Mouse (Mus musculus) testis, adult 2 months (tissue): ENCODE data around the gene E2f1. TPM values are rescaled to one million over a fixed set of nuclear protein-coding genes. Genes with fewer than 3 reads are reported as not detected.

ENCODE experiments used
- H3K27ac ChIP-seq: fragments of 200-500 bp; 2 replicates; pipeline ENCODE4 v1.5.1; 2012; ENCODE audit warnings: low read depth, low read length; ENCODE audit not compliant: control insufficient read depth, insufficient read depth
- H3K27me3 ChIP-seq: fragments of 200-500 bp; 2 replicates; pipeline ENCODE4 v1.6.1; 2012; ENCODE audit warnings: mild to moderate bottlenecking, low read length, moderate library complexity; ENCODE audit not compliant: control insufficient read depth, insufficient read depth
- H3K36me3 ChIP-seq: fragments of 200-500 bp; 2 replicates; pipeline ENCODE4 v1.6.1; 2012; ENCODE audit warnings: mild to moderate bottlenecking, low read length; ENCODE audit not compliant: control insufficient read depth, insufficient read depth
- H3K4me1 ChIP-seq: fragments of 200-500 bp; 2 replicates; pipeline ENCODE4 v1.6.1; 2012; ENCODE audit warnings: low read length; ENCODE audit not compliant: control insufficient read depth, insufficient read depth
- H3K4me3 ChIP-seq: fragments of 200-500 bp; 2 replicates; pipeline ENCODE4 v1.5.1; 2012; ENCODE audit warnings: low read depth, mild to moderate bottlenecking, low read length, moderate library complexity, mixed read lengths; ENCODE audit not compliant: control insufficient read depth
- CTCF ChIP-seq: fragments of 200-500 bp; IDR thresholded peaks from 2 replicates; pipeline ENCODE4 v1.5.1; 2012; ENCODE audit warnings: low read depth, mild to moderate bottlenecking, inconsistent platforms, low read length, moderate library complexity; ENCODE audit not compliant: control insufficient read depth, insufficient read depth, insufficient replicate concordance
- POLR2A ChIP-seq: fragments of 200-500 bp; IDR thresholded peaks from 2 replicates; pipeline ENCODE4 v1.6.1; 2012; ENCODE audit warnings: low read depth, mild to moderate bottlenecking, inconsistent platforms, low read length, moderate library complexity; ENCODE audit not compliant: control insufficient read depth
- polyA plus RNA-seq: library from polyadenylated mRNA; depleted of rRNA; stranded (reverse); fragments of >200 nt; gene quantifications from 2 replicates; pipeline ENCODE4 v1.2.3, GENCODE M21; 2012

Gene E2f1
- polyA plus RNA-seq, 1 experiment, result 5.9 TPM

DNA sequence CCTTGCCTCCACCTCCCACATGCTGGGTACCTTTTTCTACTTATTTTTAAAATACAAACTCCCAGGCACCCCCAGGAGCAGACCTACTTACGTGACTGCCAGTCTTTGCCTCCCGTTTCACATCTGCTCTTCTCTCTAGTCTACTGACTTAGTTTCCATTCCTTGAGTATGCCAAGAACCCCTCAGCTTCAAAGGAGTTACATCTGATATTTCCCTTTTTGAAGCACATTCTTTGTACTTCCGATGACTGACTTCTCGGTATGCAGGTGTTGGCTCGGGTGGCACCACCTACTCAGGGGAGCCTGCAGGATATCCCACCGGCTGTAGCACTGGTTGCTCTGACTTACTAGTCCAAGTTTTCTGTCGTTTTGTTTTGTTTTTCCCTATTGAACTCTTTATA is 34.5 kb upstream of the E2f1 start:
- H3K36me3 ChIP-seq, result no peaks in the 10 kb centered on the region
- TF ChIP-seq POLR2A, result no peak
- no peak for TF ChIP-seq CTCF

GRCm38 (mm10) chr2:154603638-154604153 is 34.0 kb upstream of the E2f1 start, which contains the start of gene Pxmp4:
Gene Pxmp4 (minus strand): TSS chr2:154603708.
- no peak within 1 kb of the TSS for H3K27ac ChIP-seq
- no peaks in the 10 kb centered on the region for H3K4me1 ChIP-seq
- no peaks in the 10 kb centered on the region for H3K36me3 ChIP-seq
- TF ChIP-seq POLR2A, result peak; percentile 60; the same call in 1 of the 2 replicates
- no peak for TF ChIP-seq CTCF
- H3K4me3 ChIP-seq, result peak within 1 kb of the TSS; percentile 86
- H3K27me3 ChIP-seq, result no peaks in the 10 kb centered on the region

More for the DNA sequence above, 34.5 kb upstream of the E2f1 start:
- H3K4me3 ChIP-seq, result peak overlapping the region; percentile 8; the same call in 1 of the 2 replicates
- H3K4me1 ChIP-seq, result no peaks in the 10 kb centered on the region
- no peak overlapping the region for H3K27ac ChIP-seq
- H3K27me3 ChIP-seq, result no peaks in the 10 kb centered on the region

- no peaks in the 10 kb centered on the region for H3K36me3 ChIP-seq
- H3K27me3 ChIP-seq, result no peaks in the 10 kb centered on the region
- H3K27ac ChIP-seq, result no peak overlapping the region
- TF ChIP-seq POLR2A (no peak), CTCF (no peak)
- H3K4me1 ChIP-seq, result no peaks in the 10 kb centered on the region
- peak overlapping the region; percentile 86 for H3K4me3 ChIP-seq
These were observed 33.4 kb upstream of the E2f1 start for GRCm38 (mm10) chr2:154603007-154603637.

- H3K27ac ChIP-seq, result no peak overlapping the region
- no peak overlapping the region for H3K4me3 ChIP-seq
- no peaks in the 10 kb centered on the region for H3K36me3 ChIP-seq
- H3K4me1 ChIP-seq, result no peaks in the 10 kb centered on the region
- TF ChIP-seq POLR2A (no peak), CTCF (no peak)
- no peaks in the 10 kb centered on the region for H3K27me3 ChIP-seq
These were observed 31.6 kb upstream of the E2f1 start for GRCm38 (mm10) chr2:154601324-154601723.

GRCm38 (mm10) chr2:154600586-154600985 is 30.9 kb upstream of the E2f1 start:
- Histone ChIP-seq H3K27ac (no peak overlapping the region), H3K4me3 (no peak overlapping the region), H3K36me3 (no peaks in the 10 kb centered on the region), H3K27me3 (no peaks in the 10 kb centered on the region), H3K4me1 (no peaks in the 10 kb centered on the region)
- TF ChIP-seq CTCF (no peak), POLR2A (no peak)

DNA sequence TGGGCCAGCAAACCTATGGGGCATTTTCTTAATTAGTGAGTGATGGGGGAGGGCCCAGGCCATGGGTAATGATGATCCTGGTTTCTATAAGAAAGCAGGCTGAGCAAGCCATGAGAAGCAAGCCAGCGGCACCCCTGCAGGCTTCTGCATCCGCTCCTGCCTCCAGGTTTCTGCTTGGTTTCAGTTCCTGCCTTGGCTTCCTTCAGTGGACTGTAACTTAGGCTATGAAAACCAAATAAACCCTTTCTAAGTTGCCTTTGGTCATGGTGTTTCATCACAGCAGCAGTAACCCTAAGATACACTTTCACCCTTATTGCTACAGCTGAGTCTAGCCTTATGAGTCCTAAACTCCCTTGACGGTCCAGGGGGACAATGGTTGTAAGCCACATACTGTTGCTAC is 27.7 kb upstream of the E2f1 start:
- H3K4me1 ChIP-seq, result no peaks in the 10 kb centered on the region
- no peaks in the 10 kb centered on the region for H3K36me3 ChIP-seq
- H3K4me3 ChIP-seq, result no peak overlapping the region
- no peaks in the 10 kb centered on the region for H3K27me3 ChIP-seq
- TF ChIP-seq POLR2A (no peak), CTCF (no peak)
- no peak overlapping the region for H3K27ac ChIP-seq

GRCm38 (mm10) chr2:154595775-154596174 is 26.1 kb upstream of the E2f1 start:
- no peaks in the 10 kb centered on the region for H3K27me3 ChIP-seq
- H3K36me3 ChIP-seq, result no peaks in the 10 kb centered on the region
- TF ChIP-seq CTCF, result no peak
- no peak for TF ChIP-seq POLR2A
- H3K4me3 ChIP-seq, result no peak overlapping the region
- H3K4me1 ChIP-seq, result no peaks in the 10 kb centered on the region
- no peak overlapping the region for H3K27ac ChIP-seq

- Histone ChIP-seq H3K4me3 (no peak overlapping the region), H3K4me1 (no peaks in the 10 kb centered on the region), H3K27ac (no peak overlapping the region), H3K36me3 (no peaks in the 10 kb centered on the region), H3K27me3 (no peaks in the 10 kb centered on the region)
- no peak for TF ChIP-seq POLR2A
- peak; percentile 40; the same call in 1 of the 2 replicates for TF ChIP-seq CTCF
These were observed 23.3 kb upstream of the E2f1 start for GRCm38 (mm10) chr2:154593025-154593424.
